Mouse (Mus musculus) mature B cell (primary cell): ENCODE measurements around the gene Traf5.

Experiments used
- in situ Hi-C: fragments of 300-500 bp; cut with MboI; formaldehyde crosslinking; loops from 2 replicates; pipeline ENCODE4 v1.14.3; 2019

Gene Traf5

GRCm38 (mm10) chr1:192092879-192093660 is 711 bp upstream of the Traf5 start:
- in situ Hi-C loops, result loop anchor here (5.0 kb wide), 1 partner anchor 266 kb away; no protein-coding TSS in a partner anchor

GRCm38 (mm10) chr1:192090689-192091567 is 1.4 kb downstream of the Traf5 start:
- in situ Hi-C loops, result loop anchor here (5.0 kb wide), 1 partner anchor 264 kb away; no protein-coding TSS in a partner anchor

GRCm38 (mm10) chr1:192090281-192090680 is 2.1 kb downstream of the Traf5 start:
- in situ Hi-C loops, result loop anchor here (5.0 kb wide), 1 partner anchor 263 kb away; no protein-coding TSS in a partner anchor

GRCm38 (mm10) chr1:192089208-192090166 is 2.9 kb downstream of the Traf5 start:
- in situ Hi-C loops, result loop anchor here (5.0 kb wide), 1 partner anchor 262 kb away; no protein-coding TSS in a partner anchor

GRCm38 (mm10) chr1:192088011-192088410 is 4.3 kb downstream of the Traf5 start:
- in situ Hi-C loops, result no loop called here

GRCm38 (mm10) chr1:192087098-192087497 is 5.3 kb downstream of the Traf5 start:
- in situ Hi-C loops, result no loop called here

GRCm38 (mm10) chr1:192086279-192087037 is 5.9 kb downstream of the Traf5 start:
- in situ Hi-C loops, result no loop called here

GRCm38 (mm10) chr1:192085218-192085617 is 7.1 kb downstream of the Traf5 start:
- in situ Hi-C loops, result no loop called here

GRCm38 (mm10) chr1:192082646-192083045 is 9.7 kb downstream of the Traf5 start:
- in situ Hi-C loops, result no loop called here

- in situ Hi-C loops, result no loop called here
Measured at GRCm38 (mm10) chr1:192081129-192081528, 11.2 kb downstream of the Traf5 start.

GRCm38 (mm10) chr1:192079121-192079520 is 13.2 kb downstream of the Traf5 start:
- in situ Hi-C loops, result no loop called here

- in situ Hi-C loops, result no loop called here
Measured at GRCm38 (mm10) chr1:192078406-192078805, 14.0 kb downstream of the Traf5 start.

GRCm38 (mm10) chr1:192076796-192077535 is 15.4 kb downstream of the Traf5 start:
- in situ Hi-C loops, result no loop called here

- in situ Hi-C loops, result no loop called here
Measured at GRCm38 (mm10) chr1:192076101-192076500, 16.3 kb downstream of the Traf5 start.

GRCm38 (mm10) chr1:192074824-192075223 is 17.5 kb downstream of the Traf5 start:
- in situ Hi-C loops, result no loop called here

- in situ Hi-C loops, result no loop called here
Measured at GRCm38 (mm10) chr1:192072426-192072825, 19.9 kb downstream of the Traf5 start.

GRCm38 (mm10) chr1:192070618-192071051 is 21.7 kb downstream of the Traf5 start:
- in situ Hi-C loops, result no loop called here

GRCm38 (mm10) chr1:192069971-192070591 is 22.3 kb downstream of the Traf5 start:
- in situ Hi-C loops, result no loop called here

- in situ Hi-C loops, result no loop called here
Measured at GRCm38 (mm10) chr1:192068188-192068587, 24.2 kb downstream of the Traf5 start.
